Mouse (Mus musculus) layer of hippocampus, adult 18-20 months (tissue): ENCODE measurements around the gene Exosc3. TPM values are rescaled to one million over a fixed set of nuclear protein-coding genes. Genes with fewer than 3 reads are reported as not detected.
A peak's percentile ranks its signal among the peaks of the same experiment; 100 is the strongest.
"Not testable (repeated sequence)": the region's sequence is repeated elsewhere in the genome, so short reads cannot be mapped to it uniquely, and the experiment has no call there.

Experiments used
- DNase-seq, 2 experiments: peaks; one replicate each; pipeline ENCODE4 v3.0.0; 2022; ENCODE audit warnings: low spot score in 2 of 2
- long read RNA-seq: library from polyadenylated mRNA; stranded (forward); transcript quantifications from one replicate; pipeline ENCODE4 v2.0.0, GENCODE M21; 2021
- total RNA-seq, 2 experiments: library from RNA; stranded (reverse); gene quantifications; 2 replicates each; pipeline ENCODE4 v1.2.3; 2021

Exosc3 gene
- total RNA-seq: 10 to 100 TPM; 14.6 to 18.0 TPM
- long read RNA-seq, transcript Exosc3-201 (4 exons, 1,077 nt): major isoform, 7 of 8 reads
- long read RNA-seq, partial matches to known transcripts: 0 of 8 reads
- long read RNA-seq, other reads (novel, unspliced or antisense): 1 of 8 reads

DNA sequence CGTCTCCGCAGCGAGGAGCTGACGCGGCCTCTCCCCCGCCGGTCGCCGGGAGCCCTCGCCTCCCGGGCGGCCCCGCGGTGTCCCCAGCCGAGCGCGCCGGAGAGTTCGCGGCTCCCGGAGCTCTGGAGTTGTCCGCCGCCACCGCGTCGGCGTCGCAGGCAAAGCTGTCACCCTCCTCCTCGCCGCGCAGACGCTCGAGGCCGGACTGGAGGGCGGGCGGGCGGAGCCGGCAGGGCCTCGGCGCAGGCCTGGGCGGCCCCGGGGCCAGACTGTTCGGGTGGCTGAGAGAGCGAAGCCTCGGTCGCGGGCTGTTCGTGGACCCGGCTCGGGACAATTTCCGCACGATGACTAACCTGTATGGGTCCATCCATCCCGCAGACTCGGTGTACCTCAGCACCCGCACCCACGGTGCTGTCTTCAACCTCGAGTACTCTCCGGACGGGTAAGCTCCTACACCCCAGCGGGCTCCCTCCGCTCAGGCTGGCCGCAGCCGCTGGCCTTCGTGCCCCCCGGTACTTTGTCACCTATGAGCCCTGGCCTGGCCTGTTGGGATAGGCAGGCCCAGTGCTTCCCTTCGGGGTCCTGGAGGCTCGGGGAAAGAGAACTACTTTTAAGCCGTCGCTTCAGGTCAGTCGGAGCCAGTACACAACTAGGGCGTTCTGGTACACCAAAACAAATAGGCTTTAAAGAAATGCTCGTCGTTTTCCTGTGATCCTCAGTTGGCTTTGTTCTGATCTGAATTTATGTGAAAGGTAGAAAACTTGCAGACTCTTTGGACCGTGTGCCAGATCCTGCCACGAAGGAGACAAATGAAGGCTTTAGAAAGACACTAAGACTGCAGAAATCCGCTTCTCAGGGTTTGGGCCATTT lies at the start of gene Exosc3:
Gene Exosc3 (minus strand): TSS at position 447 of the 870 bp plus-strand sequence.
- DNase-seq: peak; percentile 6 to 32

DNA sequence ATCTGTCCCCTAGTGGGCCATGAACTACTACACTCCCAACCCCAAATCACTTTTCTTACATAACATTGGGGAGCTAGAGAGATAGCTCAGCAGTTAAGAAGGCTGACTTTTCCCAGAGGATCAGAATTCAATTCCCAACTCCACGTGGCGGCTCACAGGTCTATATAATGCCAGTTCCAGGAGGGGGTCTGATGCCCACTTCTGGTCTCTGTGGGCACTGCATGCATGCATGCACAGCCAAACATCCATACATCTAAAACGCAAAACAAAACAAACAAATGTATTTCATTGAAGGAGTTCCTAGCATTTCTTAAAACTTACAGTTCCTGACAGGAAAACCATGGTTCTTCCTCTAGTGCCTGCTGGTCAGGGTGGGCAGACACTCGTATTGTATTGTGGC lies 49.6 kb upstream of the Exosc3 start:
- no peak for DNase-seq

DNA sequence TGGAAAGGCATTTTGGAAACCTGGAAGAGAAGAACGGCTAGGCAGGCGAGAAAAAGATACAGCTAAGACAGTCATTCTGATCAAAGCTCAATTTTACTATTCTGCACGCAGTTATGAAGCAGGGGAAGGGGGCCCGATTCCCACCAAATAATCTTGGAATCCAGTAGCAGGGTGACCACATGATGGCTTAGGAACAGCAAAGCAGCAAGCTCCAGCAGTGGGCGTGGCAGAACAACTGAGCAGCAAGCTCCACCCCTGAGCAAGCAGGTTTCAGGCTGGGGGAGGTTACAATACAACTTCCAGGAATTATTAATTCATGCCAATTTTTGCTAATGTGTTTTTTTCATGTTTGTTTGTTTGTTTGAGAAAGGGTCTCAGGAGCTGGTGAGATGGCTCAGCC lies 44.8 kb upstream of the Exosc3 start:
- not testable (repeated sequence) for DNase-seq

DNA sequence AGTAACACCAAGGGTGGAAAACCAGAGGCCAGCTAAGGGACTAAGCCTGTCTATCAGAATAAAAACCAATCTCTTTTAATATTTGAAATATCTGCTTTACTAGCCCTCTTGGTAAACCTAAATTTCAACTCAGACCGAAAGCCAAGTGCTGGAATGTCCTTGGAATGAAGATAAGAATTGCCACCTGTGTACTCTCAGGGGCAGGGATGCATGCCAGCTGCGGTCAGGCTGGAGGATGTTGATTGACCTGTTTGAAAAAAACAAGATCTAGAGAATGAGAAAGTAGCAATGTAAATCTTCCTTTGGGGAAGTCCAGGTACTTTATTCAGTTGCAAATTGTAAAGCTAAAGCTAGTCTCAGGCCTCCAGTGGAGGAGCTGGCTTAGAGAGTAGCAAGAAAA lies 39.6 kb upstream of the Exosc3 start:
- not testable (repeated sequence) for DNase-seq

DNA sequence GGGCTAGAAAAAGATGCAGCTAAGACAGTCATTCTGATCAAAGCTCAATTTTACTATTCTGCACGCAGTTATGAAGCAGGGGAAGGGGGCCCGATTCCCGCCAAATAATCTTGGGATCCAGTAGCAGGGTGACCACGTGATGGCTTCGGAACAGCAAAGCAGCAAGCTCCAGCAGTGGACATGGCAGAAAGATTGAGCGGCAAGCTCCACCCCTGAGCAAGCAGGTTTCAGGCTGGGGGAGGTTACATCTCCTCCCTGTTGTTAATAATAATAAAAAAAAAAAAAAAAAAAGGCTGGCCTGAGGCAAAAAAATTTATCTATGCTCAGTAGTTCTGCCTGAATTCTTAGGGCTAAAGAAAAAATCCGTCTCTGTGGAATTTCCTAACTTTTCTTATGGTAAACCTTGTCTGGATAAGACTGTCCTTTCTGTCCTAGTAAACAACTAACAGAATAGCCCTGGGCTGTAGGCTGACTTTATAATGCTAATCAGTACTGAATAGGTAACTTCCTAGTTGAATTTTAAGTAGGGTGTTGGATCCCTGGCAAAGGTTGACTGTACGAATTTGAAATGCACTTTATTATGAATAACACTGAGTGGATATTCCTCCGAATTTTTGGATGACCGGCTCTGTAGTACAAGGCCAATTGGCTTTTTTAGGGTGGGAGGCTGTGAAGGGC lies 38.5 kb upstream of the Exosc3 start:
- not testable (repeated sequence) for DNase-seq

DNA sequence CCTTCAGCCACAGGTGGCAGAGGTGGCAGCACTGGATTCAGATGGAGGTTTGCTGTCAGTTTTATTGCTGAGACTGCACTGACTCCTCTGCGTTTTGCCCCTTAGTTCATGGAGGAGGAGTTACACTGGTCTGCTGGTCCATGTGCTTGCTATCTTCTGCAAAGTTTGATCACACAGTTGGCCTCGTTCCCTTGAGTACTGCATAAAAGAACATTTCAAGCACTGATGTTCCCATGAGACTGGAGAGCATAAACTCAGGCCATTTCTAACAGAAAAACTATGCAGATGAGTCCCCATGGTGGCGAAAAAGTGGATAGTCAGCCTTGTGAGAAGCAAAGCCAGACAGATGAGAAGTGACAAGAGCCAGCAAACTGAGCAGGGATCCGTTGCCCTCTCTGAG lies 34.0 kb upstream of the Exosc3 start:
- no peak for DNase-seq

DNA sequence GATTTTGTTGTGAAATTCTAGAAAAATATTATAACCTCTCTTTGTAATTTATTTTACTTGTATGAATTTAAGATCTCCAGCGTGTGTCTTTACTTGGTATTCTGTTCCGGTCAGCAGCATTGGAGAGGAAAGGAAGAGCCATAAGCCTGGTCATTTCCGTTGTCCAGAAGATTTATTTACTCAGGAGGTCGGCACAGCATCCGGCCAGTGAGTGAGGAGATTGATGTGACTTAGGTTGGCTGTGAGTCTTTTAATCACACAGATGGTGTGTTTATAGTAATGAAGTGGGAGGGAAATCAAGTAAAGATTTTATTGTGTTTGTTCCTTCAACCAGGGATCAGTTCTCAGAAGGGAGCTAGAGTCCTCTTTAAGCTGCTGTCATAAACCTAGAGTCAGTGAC lies 32.3 kb upstream of the Exosc3 start:
- no peak for DNase-seq

DNA sequence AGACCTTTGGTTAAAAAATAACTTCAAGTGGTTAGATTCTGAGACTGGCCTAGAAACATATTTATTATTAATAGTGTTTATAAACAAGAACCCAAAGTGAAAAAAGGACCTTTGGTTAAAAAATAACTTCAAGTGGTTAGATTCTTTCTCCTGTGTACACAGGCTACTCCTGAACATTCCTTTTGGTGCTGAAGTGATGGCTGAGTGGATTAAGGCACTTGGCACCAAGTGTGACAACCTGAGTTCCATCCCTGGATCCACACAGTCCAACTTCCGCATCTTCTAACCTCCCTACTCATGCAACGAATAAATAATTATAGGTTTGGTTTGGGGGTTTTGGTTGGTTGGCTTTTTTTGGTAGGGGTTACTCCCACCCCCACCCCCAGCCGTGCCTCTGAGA lies 28.7 kb upstream of the Exosc3 start:
- no peak for DNase-seq

DNA sequence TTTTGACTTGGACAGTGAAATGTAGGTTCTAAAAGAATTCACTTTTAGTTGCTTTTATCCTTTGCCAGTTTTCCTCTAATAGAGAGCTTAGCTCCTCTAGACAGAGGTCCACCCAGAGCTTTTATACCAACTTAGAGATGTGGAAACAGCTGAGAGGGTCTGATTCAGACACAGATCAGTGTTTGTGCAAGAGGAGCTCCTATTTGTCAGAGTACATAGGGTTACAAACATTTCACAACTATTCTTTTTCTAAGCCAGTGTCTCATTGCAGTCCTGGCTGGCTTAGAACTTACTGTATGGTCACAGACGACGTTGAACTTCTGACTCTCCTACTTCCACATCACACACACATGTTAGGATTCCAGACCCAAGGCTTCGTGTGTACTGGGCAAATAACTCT lies 14.1 kb upstream of the Exosc3 start:
- no peak for DNase-seq

DNA sequence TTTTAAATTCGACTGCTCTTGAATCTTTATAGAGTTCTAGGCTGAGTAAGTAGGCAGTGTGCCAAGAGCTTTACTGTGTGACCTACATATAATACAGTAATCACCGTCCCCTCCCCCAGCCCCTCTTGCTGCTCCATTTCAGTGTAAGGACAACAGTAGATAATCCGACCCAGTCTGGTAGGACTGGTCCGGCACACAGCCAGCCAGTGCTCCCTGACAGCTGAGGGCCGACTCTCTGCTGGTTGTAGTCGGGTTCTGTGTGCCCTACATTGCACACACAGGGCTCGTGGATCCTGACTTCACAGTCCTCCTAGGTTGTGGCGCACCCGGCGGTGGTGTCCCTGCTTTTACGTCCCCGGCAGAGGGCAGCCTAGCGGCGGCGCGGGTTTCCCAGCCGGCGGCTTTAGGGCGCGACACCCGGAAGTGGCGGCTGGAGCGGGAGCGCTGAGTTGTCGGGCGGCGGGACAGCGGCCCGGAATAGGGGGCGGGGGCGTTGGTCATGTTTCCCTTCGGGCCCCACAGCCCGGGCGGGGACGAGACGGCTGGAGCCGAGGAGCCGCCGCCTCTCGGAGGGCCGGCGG lies 773 bp downstream of the Exosc3 start, which contains the start of gene Dcaf10:
Gene Dcaf10 (plus strand): TSS at position 433 of the 581 bp plus-strand sequence.
- peak; percentile 88 to 93 for DNase-seq

DNA sequence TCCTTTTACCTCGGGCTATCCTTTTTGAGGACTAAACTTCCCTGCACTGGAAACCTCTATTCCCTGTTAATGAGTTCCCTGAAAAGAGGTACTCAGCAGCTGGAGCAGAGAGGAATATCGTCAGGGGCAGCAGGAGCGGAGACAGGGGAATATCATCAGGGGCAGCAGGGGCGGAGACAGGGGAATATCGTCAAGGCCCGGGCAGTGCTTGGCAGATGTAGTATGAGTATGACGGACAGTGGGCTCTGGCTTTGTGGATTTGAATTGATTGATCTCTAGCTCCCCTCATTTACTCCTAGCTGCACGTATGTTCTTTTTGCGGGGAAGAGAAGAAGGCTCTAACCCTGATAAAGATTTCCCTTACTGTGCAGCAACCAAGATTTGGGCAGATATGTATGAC lies 1.3 kb downstream of the Exosc3 start:
- DNase-seq: no peak

DNA sequence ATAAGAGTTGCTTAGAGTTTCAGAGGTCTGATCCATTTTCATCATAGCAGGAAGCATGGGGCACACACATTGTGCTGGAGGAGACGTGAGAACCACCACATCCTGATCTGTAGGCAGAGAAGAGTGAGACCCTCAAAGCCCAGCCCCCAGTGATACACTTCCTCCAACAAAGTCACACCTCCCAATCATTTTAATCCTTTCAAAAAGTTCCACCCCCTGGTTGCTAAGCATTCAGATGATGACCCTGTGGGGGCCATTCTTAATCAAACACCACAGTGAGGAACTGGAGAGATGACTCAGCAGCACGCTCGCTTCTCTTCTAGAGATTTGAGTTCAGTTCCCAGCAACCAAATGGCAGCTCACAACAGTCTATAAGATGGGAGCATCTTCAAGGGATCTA lies 10.1 kb downstream of the Exosc3 start:
- DNase-seq: no peak

DNA sequence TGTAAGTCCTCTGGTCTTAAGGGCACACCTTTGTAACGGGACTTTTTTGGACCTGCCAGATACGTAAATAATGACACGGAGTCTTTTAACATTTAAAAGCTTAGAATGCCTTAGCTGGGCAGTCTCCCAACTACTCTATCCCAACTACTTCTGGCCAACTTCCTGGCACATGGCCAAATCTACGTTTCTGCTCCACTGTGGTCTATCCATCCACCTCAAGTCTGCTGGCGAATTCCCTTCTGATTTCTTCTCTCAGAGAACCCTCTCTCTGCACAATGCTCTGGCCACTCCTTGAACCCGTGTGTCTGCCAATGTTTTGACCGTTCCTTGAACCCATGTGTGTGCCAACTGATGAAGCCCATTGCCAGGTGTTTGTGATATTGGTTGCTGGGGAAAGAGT lies 11.4 kb downstream of the Exosc3 start:
- no peak for DNase-seq

DNA sequence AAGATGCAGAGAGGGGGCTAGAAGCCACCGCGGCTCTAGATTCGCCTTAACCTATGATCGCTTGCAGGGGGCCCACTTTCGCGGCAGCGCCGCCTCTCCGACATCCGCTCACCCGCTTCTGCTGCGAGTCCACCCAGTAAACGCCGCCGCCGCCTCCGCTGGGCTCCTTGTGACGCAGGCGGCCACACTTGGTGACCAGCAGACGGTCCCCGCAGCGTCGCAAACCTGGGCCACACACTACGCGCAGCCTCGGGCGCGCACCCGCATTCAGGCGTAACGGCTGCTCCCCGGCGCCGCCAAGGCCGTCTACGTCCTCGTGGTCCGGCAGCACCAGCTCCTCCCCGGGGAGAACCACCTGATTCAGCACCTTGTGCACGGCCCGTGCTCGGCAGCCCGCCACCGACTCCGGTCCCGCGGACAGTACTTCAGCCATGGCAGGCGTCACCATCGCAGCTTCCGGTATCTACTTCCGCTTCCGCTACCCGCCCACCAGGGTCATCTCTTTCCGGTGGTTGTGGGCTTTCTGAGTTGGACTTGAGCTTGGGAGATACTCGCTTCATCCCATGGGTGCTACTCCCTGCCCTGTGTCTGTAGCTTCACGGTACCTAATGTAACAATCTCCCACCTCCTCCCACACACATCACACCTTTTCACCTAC lies 22.2 kb downstream of the Exosc3 start:
- DNase-seq: peak; percentile 82 to 88

DNA sequence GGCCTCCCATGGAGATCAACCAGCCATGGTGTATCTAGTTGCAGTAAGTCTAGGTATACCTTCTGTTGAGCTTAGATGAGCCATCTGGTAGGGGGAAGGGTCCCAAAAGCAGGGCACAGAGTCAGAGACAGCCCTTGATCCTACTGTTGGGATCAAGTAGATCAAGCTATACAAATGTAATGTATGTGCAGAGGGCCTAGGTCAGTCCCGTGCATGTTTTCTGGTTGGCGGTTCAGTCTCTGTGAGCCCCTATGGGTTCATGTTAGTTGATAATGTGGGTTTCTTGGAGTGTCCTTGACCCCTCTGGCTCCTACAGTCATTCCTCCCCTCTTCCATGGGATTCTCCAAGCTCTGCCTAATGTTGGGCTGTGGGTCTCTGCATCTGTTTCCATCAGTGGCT lies 31.5 kb downstream of the Exosc3 start:
- no peak for DNase-seq

DNA sequence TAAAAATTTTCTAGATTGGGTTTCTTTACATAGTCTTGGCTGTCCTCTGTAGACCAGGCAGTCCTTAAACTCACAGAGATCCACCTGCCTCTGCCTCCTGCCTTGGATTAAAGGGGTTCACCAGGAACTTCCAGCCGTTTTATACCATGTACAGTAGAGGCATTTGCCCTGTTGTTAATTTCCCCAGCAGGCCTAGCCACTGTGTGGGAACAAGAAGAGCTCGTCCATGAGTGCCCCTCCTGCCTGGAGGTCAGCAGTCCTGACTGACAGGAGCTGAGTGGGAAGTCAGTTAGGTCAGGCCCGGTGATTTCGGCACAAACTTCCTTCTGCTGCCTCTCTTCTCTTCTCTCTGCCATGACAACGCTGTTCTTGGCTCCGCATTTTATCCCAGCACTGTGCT lies 33.9 kb downstream of the Exosc3 start:
- no peak for DNase-seq

DNA sequence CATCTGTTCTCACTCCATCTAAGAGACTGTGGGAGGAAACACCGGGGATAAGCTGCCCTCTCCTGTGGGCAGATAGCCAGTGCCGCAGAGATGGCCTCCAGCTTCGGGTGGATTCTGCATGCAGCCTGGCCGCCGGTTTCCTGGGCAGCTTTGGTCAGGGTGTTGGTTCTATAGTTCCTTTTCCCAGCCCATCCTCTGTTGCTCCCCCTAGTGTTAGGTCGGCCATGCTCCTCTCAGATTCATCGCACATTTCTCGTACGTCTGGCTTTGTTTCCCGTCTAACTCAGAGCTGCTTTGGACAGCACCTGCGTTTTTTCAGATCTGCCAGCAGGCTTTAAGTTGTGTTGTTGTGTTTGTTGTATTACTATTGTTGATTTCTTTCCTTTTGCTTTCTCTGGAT lies 34.5 kb downstream of the Exosc3 start:
- peak in 1 of 2 experiments; percentile 17 for DNase-seq

DNA sequence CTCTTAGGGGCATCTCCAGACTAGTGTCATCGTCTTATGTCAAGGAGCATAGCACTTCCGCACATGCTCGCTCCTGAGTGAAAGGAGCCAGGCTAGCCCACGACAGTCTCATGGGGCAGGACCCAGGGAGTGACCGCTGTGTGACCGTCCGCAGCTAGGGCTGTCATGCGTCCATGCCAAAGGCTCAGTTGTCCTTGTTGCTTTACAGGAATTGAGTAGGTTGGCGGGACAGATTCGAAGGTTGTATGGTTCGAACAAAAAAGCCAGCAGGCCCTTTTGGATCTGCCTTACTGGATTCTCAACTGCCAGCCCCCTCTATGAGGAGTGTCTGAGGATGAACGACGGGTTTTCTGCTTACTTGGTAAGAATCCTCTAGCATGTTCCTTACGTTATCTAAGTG lies 37.0 kb downstream of the Exosc3 start:
- DNase-seq: no peak

DNA sequence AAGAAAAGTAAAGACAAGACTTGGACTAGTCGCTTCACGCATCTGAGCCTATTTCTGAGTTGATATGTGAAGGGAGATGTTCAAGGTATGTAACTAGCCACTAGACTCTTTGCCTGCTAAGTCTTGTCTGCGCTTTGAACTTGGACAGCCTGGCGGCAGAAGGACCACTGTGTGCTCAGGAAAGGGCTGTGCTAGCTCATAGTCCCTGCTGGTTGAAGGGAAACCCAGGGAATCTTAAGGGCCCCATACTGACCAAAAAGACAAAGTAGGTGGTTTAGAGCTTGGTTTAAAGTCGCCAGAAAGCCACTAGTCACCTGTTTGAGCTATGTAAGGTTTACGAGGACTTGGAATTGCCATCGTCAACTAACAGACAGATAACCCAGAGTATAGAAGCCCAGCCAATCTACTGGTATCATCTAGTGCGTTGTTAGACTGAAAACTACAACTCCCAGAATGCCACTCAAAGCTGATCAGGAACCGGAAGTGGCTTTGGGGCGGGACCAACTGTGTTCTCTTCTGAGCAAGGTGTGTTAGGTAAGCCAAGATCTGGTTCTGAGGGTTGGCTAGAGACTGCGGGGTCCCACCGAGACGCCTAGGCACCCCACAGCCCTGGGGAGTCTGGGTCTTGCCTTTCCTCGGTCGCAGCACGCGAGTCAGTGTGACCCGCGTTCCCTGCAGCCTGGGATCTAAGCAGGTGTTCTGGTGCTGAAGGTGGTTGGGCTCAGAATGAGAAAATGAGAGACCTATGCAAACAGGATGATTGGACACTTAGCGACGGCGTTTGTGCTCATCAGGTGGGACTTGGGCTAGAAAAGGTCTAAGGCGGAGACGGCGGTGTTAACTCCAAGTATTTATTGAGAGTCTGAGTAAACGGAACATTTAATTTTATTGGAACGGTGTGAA lies 45.6 kb downstream of the Exosc3 start, which contains the start of gene Trmt10b:
Gene Trmt10b (plus strand): TSS at position 466 of the 903 bp plus-strand sequence.
- DNase-seq: peak; percentile 50 to 84

DNA sequence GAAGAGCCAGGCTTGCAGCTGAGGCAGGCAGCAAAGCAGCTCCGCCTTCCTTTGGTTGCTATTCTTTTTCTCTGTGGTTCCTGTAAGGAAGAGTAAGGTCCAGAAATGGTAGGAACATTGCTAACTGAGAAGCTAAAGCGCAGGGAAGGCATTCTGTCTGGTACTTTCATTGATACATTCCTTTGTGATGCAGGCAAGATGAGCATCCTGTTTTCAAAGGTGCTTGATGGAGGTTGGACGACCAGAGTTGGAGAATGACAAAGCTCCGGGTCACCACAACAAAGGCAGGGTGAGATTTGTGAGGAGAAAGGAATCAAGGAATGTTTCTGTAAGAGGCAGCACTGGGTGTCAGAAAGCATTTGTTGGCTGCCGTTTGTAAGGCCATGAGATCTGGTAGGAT lies 54.6 kb downstream of the Exosc3 start:
- DNase-seq: no peak
